Mouse (Mus musculus) myocyte (in vitro differentiated cells): ENCODE measurements at regions not wholly inside any gene's neighbourhood (a gene's known extent, or its start where the extent isn't known, plus 50 kb on each side); places are given as distances from the start of the nearest gene placed in this dataset.

Source experiments
- H3K27me3 ChIP-seq: one replicate; pipeline ENCODE4 v1.6.1; 2011; ENCODE audit not compliant: control insufficient read depth, insufficient read depth, insufficient read length
- H3K36me3 ChIP-seq: one replicate; pipeline ENCODE4 v1.6.1; 2011; ENCODE audit not compliant: control insufficient read depth, insufficient read depth
- H3K4me2 ChIP-seq: one replicate; pipeline ENCODE4 v1.6.1; 2011; ENCODE audit warnings: low read depth, control low read depth
- H3K4me3 ChIP-seq: one replicate; pipeline ENCODE4 v1.5.1; 2011; ENCODE audit warnings: mild to moderate bottlenecking, control low read depth, moderate library complexity
- H3K79me2 ChIP-seq: one replicate; pipeline ENCODE4 v1.6.1; 2011; ENCODE audit not compliant: control insufficient read depth, insufficient read depth
- H3ac ChIP-seq: one replicate; pipeline ENCODE4 v1.6.1; 2011; ENCODE audit not compliant: control insufficient read depth, insufficient read length
- CEBPB ChIP-seq: IDR thresholded peaks from 2 replicates; pipeline ENCODE4 v1.6.1; 2011; ENCODE audit warnings: mild to moderate bottlenecking, moderate library complexity; ENCODE audit not compliant: poor library complexity, insufficient read depth, severe bottlenecking
- E2F4 ChIP-seq: IDR thresholded peaks from one replicate; pipeline ENCODE4 v1.6.1; 2011; ENCODE audit warnings: mild to moderate bottlenecking, control low read depth, moderate library complexity; ENCODE audit not compliant: insufficient read depth
- MAX ChIP-seq: IDR thresholded peaks from one replicate; pipeline ENCODE4 v1.6.1; 2011; ENCODE audit warnings: low read depth, mild to moderate bottlenecking, control low read depth
- MYOD1 ChIP-seq, 3 experiments: IDR thresholded peaks; one replicate each; pipeline ENCODE4 v1.6.1; 2011; ENCODE audit warnings: control low read depth in 2 of 3, low read depth in 2 of 3, mild to moderate bottlenecking in 2 of 3, moderate library complexity in 1 of 3; ENCODE audit not compliant: insufficient read length in 2 of 3, control insufficient read depth in 1 of 3
- MYOG ChIP-seq, 3 experiments: IDR thresholded peaks; one replicate each; pipeline ENCODE4 v1.6.1; 2011; ENCODE audit warnings: control low read depth in 2 of 3, low read depth in 2 of 3, mild to moderate bottlenecking in 2 of 3; ENCODE audit not compliant: insufficient read length in 2 of 3, control insufficient read depth in 1 of 3, insufficient read depth in 1 of 3
- POLR2A ChIP-seq: IDR thresholded peaks from one replicate; pipeline ENCODE4 v1.6.1; 2011; ENCODE audit warnings: low read depth, mild to moderate bottlenecking, control low read depth, moderate library complexity; ENCODE audit not compliant: insufficient read length
- POLR2AphosphoS2 ChIP-seq: IDR thresholded peaks from one replicate; pipeline ENCODE4 v1.6.1; 2011; ENCODE audit warnings: low read depth, control low read depth; ENCODE audit not compliant: insufficient read length
- REST ChIP-seq: IDR thresholded peaks from one replicate; pipeline ENCODE4 v1.6.1; 2011; ENCODE audit warnings: mild to moderate bottlenecking, control low read depth, moderate library complexity; ENCODE audit not compliant: insufficient read depth, insufficient read length
- SRF ChIP-seq: IDR thresholded peaks from one replicate; pipeline ENCODE4 v1.6.1; 2011; ENCODE audit warnings: low read depth; ENCODE audit not compliant: control insufficient read depth, insufficient read length
- TCF12 ChIP-seq: IDR thresholded peaks from one replicate; pipeline ENCODE4 v1.6.1; 2011; ENCODE audit warnings: mild to moderate bottlenecking, control low read depth; ENCODE audit not compliant: poor library complexity, insufficient read depth, severe bottlenecking
- TCF3 ChIP-seq: IDR thresholded peaks from one replicate; pipeline ENCODE4 v1.6.1; 2011; ENCODE audit warnings: low read depth, control low read depth; ENCODE audit not compliant: insufficient read length
- USF1 ChIP-seq: IDR thresholded peaks from one replicate; pipeline ENCODE4 v1.6.1; 2011; ENCODE audit warnings: low read depth, mild to moderate bottlenecking, control low read depth, moderate library complexity

DNA sequence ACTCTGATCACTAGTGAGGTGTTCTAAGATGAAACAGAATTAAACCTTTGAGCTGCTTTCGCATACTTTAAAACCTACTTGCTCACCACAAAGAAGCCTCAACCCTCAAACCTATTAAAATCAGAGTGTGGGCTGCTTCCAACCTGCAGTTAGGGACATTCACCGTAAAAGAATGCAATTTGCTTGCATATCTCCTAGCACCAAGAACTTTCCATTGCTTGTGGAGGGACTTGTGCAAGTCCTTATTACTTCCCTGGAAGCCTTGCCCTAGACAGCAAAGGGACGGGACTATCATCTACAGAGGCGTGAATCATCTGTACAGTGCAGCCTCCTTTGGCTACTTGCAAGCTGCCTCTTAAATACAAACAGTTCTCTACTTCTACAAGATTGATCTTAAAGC is 74.2 kb upstream of the Rnf152 start:
- H3K79me2 ChIP-seq = no peaks in the 10 kb centered on the region
- H3ac ChIP-seq = no peak overlapping the region
- H3K4me3 ChIP-seq = no peak overlapping the region
- no peaks in the 10 kb centered on the region for H3K36me3 ChIP-seq
- no peak overlapping the region for H3K4me2 ChIP-seq
- TF ChIP-seq CEBPB (0 out of 2 replicates have a peak, but pooled peaks have one; percentile 29), USF1 (no peak), REST (no peak)
- H3K27me3 ChIP-seq = no peaks in the 10 kb centered on the region

DNA sequence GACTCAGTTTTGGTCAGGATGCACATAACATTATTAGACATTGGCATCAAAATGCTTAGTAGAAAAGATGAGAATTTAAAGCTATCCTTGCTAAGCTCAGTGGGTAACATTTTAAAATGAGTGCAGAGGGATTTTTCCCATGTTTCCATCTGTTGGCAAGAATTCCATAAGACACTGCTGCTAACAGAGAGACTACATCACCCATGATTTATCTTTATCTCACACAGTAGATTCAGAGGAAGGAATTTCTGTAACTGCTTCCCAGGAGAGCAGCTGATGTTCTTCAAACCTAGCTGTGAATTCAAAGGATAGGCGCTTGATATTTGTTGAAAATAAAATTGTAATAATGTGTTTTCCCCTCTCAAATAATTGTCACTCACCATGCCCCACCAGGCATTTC is 71.7 kb upstream of the Rnf152 start:
- H3K79me2 ChIP-seq = no peaks in the 10 kb centered on the region
- no peaks in the 10 kb centered on the region for H3K36me3 ChIP-seq
- H3ac ChIP-seq = no peak overlapping the region
- H3K27me3 ChIP-seq = no peaks in the 10 kb centered on the region
- no peak overlapping the region for H3K4me2 ChIP-seq
- TF ChIP-seq CEBPB (no peak), SRF (no peak), MAX (no peak), USF1 (no peak), MYOG (IDR thresholded peaks at IDR 0.05; ENCODE audit: control insufficient read depth in 1 of 3, insufficient read depth in 1 of 3, insufficient read length in 2 of 3, low read depth in 2 of 3) (no peak), POLR2AphosphoS2 (no peak), POLR2A (no peak), TCF3 (no peak), MYOD1 (IDR thresholded peaks at IDR 0.05; ENCODE audit: control insufficient read depth in 1 of 3, insufficient read length in 2 of 3, low read depth in 2 of 3) (no peak), E2F4 (no peak), REST (no peak), TCF12 (no peak)
- no peak overlapping the region for H3K4me3 ChIP-seq

- Histone ChIP-seq H3K27me3 (no peaks in the 10 kb centered on the region), H3K4me2 (no peak overlapping the region), H3K4me3 (no peak overlapping the region), H3K36me3 (no peaks in the 10 kb centered on the region), H3K79me2 (no peaks in the 10 kb centered on the region), H3ac (no peak overlapping the region)
- TF ChIP-seq REST (no peak), POLR2A (no peak), SRF (no peak), CEBPB (no peak), USF1 (no peak), MYOD1 (IDR thresholded peaks at IDR 0.05; ENCODE audit: control insufficient read depth in 1 of 3, insufficient read length in 2 of 3, low read depth in 2 of 3) (no peak), MAX (no peak), MYOG (IDR thresholded peaks at IDR 0.05; ENCODE audit: control insufficient read depth in 1 of 3, insufficient read depth in 1 of 3, insufficient read length in 2 of 3, low read depth in 2 of 3) (no peak)
Observed at GRCm38 (mm10) chr1:105426086-105426485, 69.6 kb upstream of the Rnf152 start.

DNA sequence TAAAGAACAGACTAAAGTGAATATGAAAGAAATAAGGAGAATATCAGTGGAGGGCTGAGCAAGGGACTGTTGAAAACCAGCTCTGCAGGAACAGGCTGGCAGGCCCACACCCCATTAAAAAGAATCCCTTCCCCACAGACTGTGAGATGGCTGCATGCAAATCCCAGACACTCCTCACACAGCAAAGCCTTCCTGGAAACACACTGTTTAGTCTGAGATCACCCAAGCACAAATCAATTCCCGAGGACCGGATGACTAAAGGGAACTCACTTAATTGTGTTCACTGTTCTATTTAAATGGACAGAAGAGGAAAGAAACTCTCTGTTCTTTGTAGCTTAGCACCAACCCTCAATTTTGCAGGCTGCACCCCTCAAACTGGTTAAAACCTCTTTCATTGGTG is 66.9 kb upstream of the Rnf152 start:
- TF ChIP-seq MYOD1 (IDR thresholded peaks at IDR 0.05; ENCODE audit: control insufficient read depth in 1 of 3, insufficient read length in 2 of 3, low read depth in 2 of 3) = no peak
- no peak for TF ChIP-seq POLR2A
- TF ChIP-seq USF1 = no peak
- no peak for TF ChIP-seq REST
- no peak for TF ChIP-seq SRF
- no peak for TF ChIP-seq TCF3
- TF ChIP-seq CEBPB = no peak
- no peak for TF ChIP-seq E2F4
- TF ChIP-seq MAX = no peak
- no peak for TF ChIP-seq TCF12
- no peak for TF ChIP-seq MYOG (IDR thresholded peaks at IDR 0.05; ENCODE audit: control insufficient read depth in 1 of 3, insufficient read depth in 1 of 3, insufficient read length in 2 of 3, low read depth in 2 of 3)
- TF ChIP-seq POLR2AphosphoS2 = no peak
- Histone ChIP-seq H3ac (no peak overlapping the region), H3K4me3 (no peak overlapping the region), H3K79me2 (no peaks in the 10 kb centered on the region), H3K4me2 (no peak overlapping the region), H3K36me3 (no peaks in the 10 kb centered on the region), H3K27me3 (no peaks in the 10 kb centered on the region)

GRCm38 (mm10) chr1:105422945-105423344 is 66.4 kb upstream of the Rnf152 start:
- no peak for TF ChIP-seq MYOG (IDR thresholded peaks at IDR 0.05; ENCODE audit: control insufficient read depth in 1 of 3, insufficient read depth in 1 of 3, insufficient read length in 2 of 3, low read depth in 2 of 3)
- no peak for TF ChIP-seq TCF3
- Histone ChIP-seq H3K4me3 (no peak overlapping the region), H3K79me2 (no peaks in the 10 kb centered on the region), H3K4me2 (no peak overlapping the region), H3K36me3 (no peaks in the 10 kb centered on the region), H3K27me3 (no peaks in the 10 kb centered on the region), H3ac (no peak overlapping the region)
